Mouse (Mus musculus): ENCODE data around the gene Slc9a4.

DNA sequence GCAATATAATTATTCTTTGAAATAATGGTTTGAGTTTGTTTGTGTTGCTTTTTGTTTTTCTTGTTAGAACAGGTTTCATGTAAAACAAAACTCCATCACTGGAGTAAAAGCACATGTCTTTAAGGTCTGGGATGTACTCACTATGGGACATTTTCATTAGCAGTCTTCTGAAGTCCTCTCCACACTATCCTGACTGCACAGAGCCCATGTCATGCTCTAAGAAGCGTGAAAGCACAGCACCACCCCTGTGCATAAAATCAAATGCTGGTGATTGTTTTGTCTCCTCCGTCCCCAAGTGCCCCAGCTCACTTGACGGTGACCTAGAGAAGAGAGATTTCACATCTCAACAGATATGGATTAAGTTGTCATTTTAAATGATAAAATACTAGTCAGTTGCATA, 45.1 kb downstream of the Slc9a4 start:
- TF ChIP-seq E2F4 (IDR thresholded peaks at IDR 0.05; ENCODE audit: insufficient read depth) (no peak), MAX (IDR thresholded peaks at IDR 0.05; ENCODE audit: low read depth) (no peak)

Measured in myocyte (in vitro differentiated cells).